Mouse (Mus musculus): ENCODE measurements around the gene Atp11a. TPM values are rescaled to one million over a fixed set of nuclear protein-coding genes. Genes with fewer than 3 reads are reported as not detected.

Atp11a gene
- total and polyA plus RNA-seq, 3 experiments: 0.12 to 0.27 (median 0.21) TPM

- H3K79me2 ChIP-seq (replicated peaks; ENCODE audit: control insufficient read depth, extremely low read depth, insufficient read depth, poor library complexity, severe bottlenecking): no peaks in the 10 kb centered on the region
- no peak overlapping the region for H3K27ac ChIP-seq (ENCODE audit: insufficient read depth, low read depth)
- no peaks in the 10 kb centered on the region for H3K4me1 ChIP-seq (ENCODE audit: control insufficient read depth in 1 of 2, insufficient read depth in 2 of 2)
- H3K4me3 ChIP-seq (replicated peaks in 1 of 3; ENCODE audit: low read depth in 2 of 3, low read length in 2 of 3, poor library complexity in 1 of 3): no peak overlapping the region
- in situ Hi-C loops (cut with MboI; ENCODE audit: low pct_ligation_motif_present, low pct_unique_long_range_greater_than_20kb, low sequenced_read_pairs): no loop called here
- peaks cover 94% of the 10 kb centered on the region for H3K27me3 ChIP-seq (replicated peaks)
- TF ChIP-seq NRF1 (IDR thresholded peaks at IDR 0.05; ENCODE audit: low read depth, low read length): no peak
- no peak for TF ChIP-seq GABPA (IDR thresholded peaks at IDR 0.05; ENCODE audit: insufficient replicate concordance, low read depth, low read length)
- TF ChIP-seq JUND (conservative IDR thresholded peaks at IDR 0.05; ENCODE audit: low read depth, low read length): no peak
- no peak for TF ChIP-seq ZKSCAN1 (IDR thresholded peaks at IDR 0.05; ENCODE audit: borderline replicate concordance, low read depth, low read length)
- no peak for TF ChIP-seq HCFC1 (IDR thresholded peaks at IDR 0.05; ENCODE audit: low read depth, low read length)
- TF ChIP-seq ELF1 (IDR thresholded peaks at IDR 0.05; ENCODE audit: low read depth, low read length): no peak
- no peak for TF ChIP-seq ETS1 (conservative IDR thresholded peaks at IDR 0.05; ENCODE audit: low read depth, low read length)
- no peak for TF ChIP-seq ZC3H11A (IDR thresholded peaks at IDR 0.05; ENCODE audit: low read depth, low read length)
- TF ChIP-seq E2F4 (IDR thresholded peaks at IDR 0.05; ENCODE audit: insufficient replicate concordance, low read depth, low read length): no peak
- TF ChIP-seq MEF2A (IDR thresholded peaks at IDR 0.05; ENCODE audit: borderline replicate concordance, low read depth, low read length): no peak
- no peak for TF ChIP-seq KAT2A (IDR thresholded peaks at IDR 0.05; ENCODE audit: insufficient replicate concordance, low read length)
- no peak for TF ChIP-seq MYC (IDR thresholded peaks at IDR 0.05; ENCODE audit: low read depth, low read length)
- no peak for TF ChIP-seq TBP (conservative IDR thresholded peaks at IDR 0.05; ENCODE audit: low read depth, low read length)
- DNase-seq (ENCODE audit: extremely low read depth): no peak
- no peaks in the 10 kb centered on the region for H3K36me3 ChIP-seq (replicated peaks in 1 of 2; ENCODE audit: control insufficient read depth in 1 of 2, insufficient read depth in 1 of 2, low read length in 1 of 2)
- H3K9me3 ChIP-seq (replicated peaks; ENCODE audit: low read length): no peaks in the 10 kb centered on the region
- no peak overlapping the region for H3K4me2 ChIP-seq (ENCODE audit: insufficient read depth, low read depth, poor library complexity, severe bottlenecking)
- dilution Hi-C loops (cut with MboI; ENCODE audit: extremely low pct_ligation_motif_present, extremely low pct_unique_long_range_greater_than_20kb, low sequenced_read_pairs): no loop called here
- no peak overlapping the region for H3K9ac ChIP-seq (ENCODE audit: insufficient read depth, low read depth)
These were observed 99.2 kb downstream of the Atp11a start for GRCm38 (mm10) chr8:12856038-12856437.

GRCm38 (mm10) chr8:12863061-12863460 is 106.2 kb downstream of the Atp11a start:
- Histone ChIP-seq H3K4me3 (replicated peaks in 1 of 3; ENCODE audit: low read depth in 2 of 3, low read length in 2 of 3, poor library complexity in 1 of 3) (no peak overlapping the region), H3K27ac (ENCODE audit: insufficient read depth, low read depth) (no peak overlapping the region), H3K9ac (ENCODE audit: insufficient read depth, low read depth) (no peak overlapping the region), H3K9me3 (replicated peaks; ENCODE audit: low read length) (no peaks in the 10 kb centered on the region), H3K79me2 (replicated peaks; ENCODE audit: control insufficient read depth, extremely low read depth, insufficient read depth, poor library complexity, severe bottlenecking) (no peaks in the 10 kb centered on the region), H3K27me3 (replicated peaks) (peaks cover 97% of the 10 kb centered on the region), H3K4me2 (ENCODE audit: insufficient read depth, low read depth, poor library complexity, severe bottlenecking) (no peak overlapping the region), H3K4me1 (ENCODE audit: control insufficient read depth in 1 of 2, insufficient read depth in 2 of 2) (no peaks in the 10 kb centered on the region), H3K36me3 (replicated peaks in 1 of 2; ENCODE audit: control insufficient read depth in 1 of 2, insufficient read depth in 1 of 2, low read length in 1 of 2) (no peaks in the 10 kb centered on the region)
- dilution Hi-C loops (cut with MboI; ENCODE audit: extremely low pct_ligation_motif_present, extremely low pct_unique_long_range_greater_than_20kb, low sequenced_read_pairs): no loop called here
- no peak for DNase-seq (ENCODE audit: extremely low read depth)
- in situ Hi-C loops (cut with MboI; ENCODE audit: low pct_ligation_motif_present, low pct_unique_long_range_greater_than_20kb, low sequenced_read_pairs): no loop called here
- TF ChIP-seq CHD2 (IDR thresholded peaks at IDR 0.05; ENCODE audit: low read length) (no peak), ZKSCAN1 (IDR thresholded peaks at IDR 0.05; ENCODE audit: borderline replicate concordance, low read depth, low read length) (no peak), RCOR1 (conservative IDR thresholded peaks at IDR 0.05; ENCODE audit: low read depth, low read length) (no peak), BHLHE40 (IDR thresholded peaks at IDR 0.05; ENCODE audit: low read depth, low read length) (no peak), NRF1 (IDR thresholded peaks at IDR 0.05; ENCODE audit: low read depth, low read length) (no peak), ZMIZ1 (IDR thresholded peaks at IDR 0.05; ENCODE audit: low read depth, low read length) (no peak), E2F4 (IDR thresholded peaks at IDR 0.05; ENCODE audit: insufficient replicate concordance, low read depth, low read length) (no peak), GABPA (IDR thresholded peaks at IDR 0.05; ENCODE audit: insufficient replicate concordance, low read depth, low read length) (no peak), PAX5 (IDR thresholded peaks at IDR 0.05; ENCODE audit: low read length) (no peak), JUN (IDR thresholded peaks at IDR 0.05; ENCODE audit: insufficient read depth, low read depth, low read length) (no peak), EP300 (IDR thresholded peaks at IDR 0.05; ENCODE audit: low read length) (no peak), MXI1 (IDR thresholded peaks at IDR 0.05; ENCODE audit: low read depth, low read length) (no peak), POLR2A (IDR thresholded peaks at IDR 0.05; ENCODE audit: low read depth, low read length) (no peak), KAT2A (IDR thresholded peaks at IDR 0.05; ENCODE audit: insufficient replicate concordance, low read length) (no peak), USF1 (IDR thresholded peaks at IDR 0.05; ENCODE audit: low read depth, low read length) (no peak)
